Mouse (Mus musculus) MEL (cell line): ENCODE results near the gene Smco1.

Experiments used
- CTCF ChIP-seq, 3 experiments: IDR thresholded peaks in 2 of 3; conservative IDR thresholded peaks in 1 of 3; 2 replicates each; pipeline ENCODE4 v1.5.1; 2011 to 2012; ENCODE audit warnings: low read length in 3 of 3, low read depth in 2 of 3, mild to moderate bottlenecking in 2 of 3, improper control_type of control experiment in 1 of 3, inconsistent platforms in 1 of 3, mixed read lengths in 1 of 3, moderate library complexity in 1 of 3; ENCODE audit not compliant: control insufficient read depth in 1 of 3, insufficient read depth in 1 of 3, poor library complexity in 1 of 3, severe bottlenecking in 1 of 3
- NELFE ChIP-seq: IDR thresholded peaks from 2 replicates; pipeline ENCODE4 v1.6.1; 2011; ENCODE audit warnings: low read depth, low read length, improper control_type of control experiment
- POLR2A ChIP-seq, 2 experiments: IDR thresholded peaks; 2 replicates each; pipeline ENCODE4 v1.6.1; 2011 to 2012; ENCODE audit warnings: low read length in 2 of 2, mild to moderate bottlenecking in 2 of 2, control low read depth in 1 of 2, improper control_type of control experiment in 1 of 2, low read depth in 1 of 2, moderate library complexity in 1 of 2; ENCODE audit not compliant: control insufficient read depth in 1 of 2, insufficient read depth in 1 of 2, poor library complexity in 1 of 2
- TCF12 ChIP-seq: IDR thresholded peaks from 2 replicates; pipeline ENCODE4 v1.6.1; 2014; ENCODE audit warnings: low read depth, mild to moderate bottlenecking, inconsistent platforms, low read length, improper control_type of control experiment, moderate library complexity
- USF1 ChIP-seq: IDR thresholded peaks from 2 replicates; pipeline ENCODE4 v1.6.1; 2014; ENCODE audit warnings: low read depth, mild to moderate bottlenecking, inconsistent platforms, low read length, improper control_type of control experiment, moderate library complexity
- ZC3H11A ChIP-seq: IDR thresholded peaks from 2 replicates; pipeline ENCODE4 v1.6.1; 2012; ENCODE audit warnings: low read depth, mild to moderate bottlenecking, inconsistent platforms, low read length, improper control_type of control experiment
- ZMIZ1 ChIP-seq: IDR thresholded peaks from 2 replicates; pipeline ENCODE4 v1.6.1; 2012; ENCODE audit warnings: low read depth, mild to moderate bottlenecking, inconsistent platforms, low read length, improper control_type of control experiment, moderate library complexity

DNA sequence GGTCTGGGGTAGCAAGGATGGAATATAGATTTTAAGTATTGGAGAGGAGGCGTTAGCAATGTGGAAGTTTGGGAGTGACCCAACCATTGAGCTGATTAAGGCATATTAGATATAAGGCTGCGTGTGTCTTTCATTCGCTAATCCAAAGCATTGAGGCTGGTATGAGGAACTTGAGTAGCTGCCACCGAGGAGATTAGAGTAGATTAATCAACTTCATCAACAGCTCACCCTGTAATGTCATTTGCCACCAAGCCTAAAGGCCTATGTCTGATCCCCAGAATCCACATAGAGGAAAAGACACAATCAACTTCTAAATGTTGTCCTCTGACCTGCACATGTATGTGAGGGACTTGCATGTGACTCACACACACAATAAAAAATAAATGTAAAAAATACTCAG is 49.5 kb upstream of the Smco1 start:
- TF ChIP-seq TCF12 (no peak; the same call in 1 of the 2 replicates), POLR2A (IDR thresholded peaks at IDR 0.05; ENCODE audit: control insufficient read depth in 1 of 2, insufficient read depth in 1 of 2, low read depth in 1 of 2, low read length in 2 of 2, poor library complexity in 1 of 2) (no peak), ZMIZ1 (no peak), CTCF (IDR thresholded peaks at IDR 0.05 in 2 of 3, conservative IDR thresholded peaks at IDR 0.05 in 1 of 3; ENCODE audit: control insufficient read depth in 1 of 3, insufficient read depth in 1 of 3, low read depth in 2 of 3, low read length in 3 of 3, poor library complexity in 1 of 3, severe bottlenecking in 1 of 3) (no peak), NELFE (no peak), ZC3H11A (no peak), USF1 (no peak)
